Mouse (Mus musculus): Measurements from ENCODE around the gene Pdik1l. TPM values are rescaled to one million over a fixed set of nuclear protein-coding genes. Genes with fewer than 3 reads are reported as not detected.

Pdik1l gene
- total and polyA plus RNA-seq, 2 experiments from 2014 or later: 9.4 to 31.0 TPM

- DNase-seq (ENCODE audit: low spot score) (no peak), ATAC-seq (ENCODE audit: insufficient read depth, low read depth) (no peak)
- Histone ChIP-seq H3K36me3 (replicated peaks; ENCODE audit: control insufficient read depth, insufficient read depth, low read length) (no peaks in the 10 kb centered on the region), H3K4me2 (ENCODE audit: low read depth, low read length) (no peak overlapping the region), H3K27me3 (ENCODE audit: control insufficient read depth, insufficient read depth, low read length) (no peaks in the 10 kb centered on the region), H3K27ac (ENCODE audit: low read depth) (no peak overlapping the region), H3K4me3 (ENCODE audit: low read depth, low read length) (no peak overlapping the region), H3K9ac (replicated peaks; ENCODE audit: low read depth, low read length) (no peak overlapping the region), H3K4me1 (ENCODE audit: control insufficient read depth, insufficient read depth) (peaks cover 7% of the 10 kb centered on the region), H3K9me3 (replicated peaks; ENCODE audit: control insufficient read depth, low read length) (no peaks in the 10 kb centered on the region)
- TF ChIP-seq EP300 (IDR thresholded peaks at IDR 0.05; ENCODE audit: low read depth) (no peak), CTCF (IDR thresholded peaks at IDR 0.05; ENCODE audit: low read depth) (no peak)
- 31% methylated on average over 8 of the region's 8 CpGs for WGBS
Observed at GRCm38 (mm10) chr4:134230431-134230830, 57.3 kb downstream of the Pdik1l start.

GRCm38 (mm10) chr4:134227194-134227593 is 60.5 kb downstream of the Pdik1l start, which contains the start of gene Catsper4:
Gene Catsper4, minus strand, starts transcription at chr4:134227383.
- H3K9ac ChIP-seq (replicated peaks; ENCODE audit: low read depth, low read length): no peak within 1 kb of the TSS
- no peak for ATAC-seq (ENCODE audit: insufficient read depth, low read depth)
- DNase-seq (ENCODE audit: low spot score): no peak
- H3K9me3 ChIP-seq (replicated peaks; ENCODE audit: control insufficient read depth, low read length): no peaks in the 10 kb centered on the region
- H3K4me3 ChIP-seq (ENCODE audit: low read depth, low read length): no peak within 1 kb of the TSS
- no peak within 1 kb of the TSS for H3K27ac ChIP-seq (ENCODE audit: low read depth)
- no peaks in the 10 kb centered on the region for H3K36me3 ChIP-seq (replicated peaks; ENCODE audit: control insufficient read depth, insufficient read depth, low read length)
- no peaks in the 10 kb centered on the region for H3K27me3 ChIP-seq (ENCODE audit: control insufficient read depth, insufficient read depth, low read length)
- H3K4me2 ChIP-seq (ENCODE audit: low read depth, low read length): no peak within 1 kb of the TSS
- H3K4me1 ChIP-seq (ENCODE audit: control insufficient read depth, insufficient read depth): no peaks in the 10 kb centered on the region
- 58% methylated on average over 8 of the region's 8 CpGs for WGBS
- TF ChIP-seq EP300 (IDR thresholded peaks at IDR 0.05; ENCODE audit: low read depth): no peak
- TF ChIP-seq CTCF (IDR thresholded peaks at IDR 0.05; ENCODE audit: low read depth): peak; percentile 41

Other genes starting within 250 kb of the Pdik1l start
- gene Zfp683, start 234.1 kb downstream of the Pdik1l start, total RNA-seq (2014; rRNA removed; ENCODE audit: low replicate concordance): not detected in 2 replicates
- gene Zfp683, start 234.1 kb downstream of the Pdik1l start, polyA plus RNA-seq (2015; fragmentation: Nextera tagmentation; extraction: Ambion mirVana): not detected in 2 replicates
- gene Crybg2, start 227.1 kb downstream of the Pdik1l start, total RNA-seq (2014; rRNA removed; ENCODE audit: low replicate concordance): 0.08 and 6.6 TPM in 2 replicates
- 0.11 TPM in 1 of 2 replicates, not detected in the other for gene Crybg2, start 227.1 kb downstream of the Pdik1l start, polyA plus RNA-seq (2015; fragmentation: Nextera tagmentation; extraction: Ambion mirVana)
- gene Cd52, start 192.8 kb downstream of the Pdik1l start, total RNA-seq (2014; rRNA removed; ENCODE audit: low replicate concordance): 10.5 TPM in 1 of 2 replicates, not detected in the other
- gene Cd52, start 192.8 kb downstream of the Pdik1l start, polyA plus RNA-seq (2015; fragmentation: Nextera tagmentation; extraction: Ambion mirVana): 9.3 and 10.5 TPM in 2 replicates
- not detected in 2 replicates for gene Ubxn11, start 185.3 kb downstream of the Pdik1l start, total RNA-seq (2014; rRNA removed; ENCODE audit: low replicate concordance)
- gene Ubxn11, start 185.3 kb downstream of the Pdik1l start, polyA plus RNA-seq (2015; fragmentation: Nextera tagmentation; extraction: Ambion mirVana): 0.97 and 1.2 TPM in 2 replicates
- gene Sh3bgrl3, start 159.1 kb downstream of the Pdik1l start, total RNA-seq (2014; rRNA removed; ENCODE audit: low replicate concordance): 49.7 and 67.6 TPM in 2 replicates
- gene Sh3bgrl3, start 159.1 kb downstream of the Pdik1l start, polyA plus RNA-seq (2015; fragmentation: Nextera tagmentation; extraction: Ambion mirVana): 140 and 150 TPM in 2 replicates
- gene Cep85, start 100.8 kb downstream of the Pdik1l start, total RNA-seq (2014; rRNA removed; ENCODE audit: low replicate concordance): 24.2 and 30.6 TPM in 2 replicates
- 27.4 and 29.7 TPM in 2 replicates for gene Cep85, start 100.8 kb downstream of the Pdik1l start, polyA plus RNA-seq (2015; fragmentation: Nextera tagmentation; extraction: Ambion mirVana)
- gene Gm7534, start 84.9 kb downstream of the Pdik1l start, total RNA-seq (2014; rRNA removed; ENCODE audit: low replicate concordance): not detected in 2 replicates
- not detected in 2 replicates for gene Gm7534, start 84.9 kb downstream of the Pdik1l start, polyA plus RNA-seq (2015; fragmentation: Nextera tagmentation; extraction: Ambion mirVana)
- not detected in 2 replicates for gene Catsper4, start 60.5 kb downstream of the Pdik1l start, total RNA-seq (2014; rRNA removed; ENCODE audit: low replicate concordance)
- not detected in 2 replicates for gene Catsper4, start 60.5 kb downstream of the Pdik1l start, polyA plus RNA-seq (2015; fragmentation: Nextera tagmentation; extraction: Ambion mirVana)
- gene Cnksr1, start 49.5 kb downstream of the Pdik1l start, total RNA-seq (2014; rRNA removed; ENCODE audit: low replicate concordance): 0.69 and 5.1 TPM in 2 replicates
- 0.66 and 0.77 TPM in 2 replicates for gene Cnksr1, start 49.5 kb downstream of the Pdik1l start, polyA plus RNA-seq (2015; fragmentation: Nextera tagmentation; extraction: Ambion mirVana)
- not detected in 2 replicates for gene E130218I03Rik, start 44.2 kb downstream of the Pdik1l start, total RNA-seq (2014; rRNA removed; ENCODE audit: low replicate concordance)
- 0.16 and 0.20 TPM in 2 replicates for gene E130218I03Rik, start 44.2 kb downstream of the Pdik1l start, polyA plus RNA-seq (2015; fragmentation: Nextera tagmentation; extraction: Ambion mirVana)
- gene Zfp593, start 42.3 kb downstream of the Pdik1l start, total RNA-seq (2014; rRNA removed; ENCODE audit: low replicate concordance): 4.0 and 4.2 TPM in 2 replicates
- 5.4 and 6.0 TPM in 2 replicates for gene Zfp593, start 42.3 kb downstream of the Pdik1l start, polyA plus RNA-seq (2015; fragmentation: Nextera tagmentation; extraction: Ambion mirVana)
- not detected in 2 replicates for gene Gm30191, start 41.0 kb downstream of the Pdik1l start, total RNA-seq (2014; rRNA removed; ENCODE audit: low replicate concordance)
- not detected in 2 replicates for gene Gm30191, start 41.0 kb downstream of the Pdik1l start, polyA plus RNA-seq (2015; fragmentation: Nextera tagmentation; extraction: Ambion mirVana)
- gene Grrp1, start 33.8 kb downstream of the Pdik1l start, total RNA-seq (2014; rRNA removed; ENCODE audit: low replicate concordance): 18.4 and 26.1 TPM in 2 replicates
- gene Grrp1, start 33.8 kb downstream of the Pdik1l start, polyA plus RNA-seq (2015; fragmentation: Nextera tagmentation; extraction: Ambion mirVana): 6.0 and 6.5 TPM in 2 replicates
- gene Trim63, start 27.2 kb upstream of the Pdik1l start, total RNA-seq (2014; rRNA removed; ENCODE audit: low replicate concordance): 168 and 170 TPM in 2 replicates
- gene Trim63, start 27.2 kb upstream of the Pdik1l start, polyA plus RNA-seq (2015; fragmentation: Nextera tagmentation; extraction: Ambion mirVana): 248 and 281 TPM in 2 replicates
- 0.38 TPM in 1 of 2 replicates, not detected in the other for gene Slc30a2, start 55.3 kb upstream of the Pdik1l start, total RNA-seq (2014; rRNA removed; ENCODE audit: low replicate concordance)
- 0.16 and 0.33 TPM in 2 replicates for gene Slc30a2, start 55.3 kb upstream of the Pdik1l start, polyA plus RNA-seq (2015; fragmentation: Nextera tagmentation; extraction: Ambion mirVana)
- 3.1 and 11.5 TPM in 2 replicates for gene Extl1, start 96.0 kb upstream of the Pdik1l start, total RNA-seq (2014; rRNA removed; ENCODE audit: low replicate concordance)
- 2.9 and 3.4 TPM in 2 replicates for gene Extl1, start 96.0 kb upstream of the Pdik1l start, polyA plus RNA-seq (2015; fragmentation: Nextera tagmentation; extraction: Ambion mirVana)
- gene Pafah2, start 108.4 kb upstream of the Pdik1l start, total RNA-seq (2014; rRNA removed; ENCODE audit: low replicate concordance): 16.3 and 17.2 TPM in 2 replicates
- gene Pafah2, start 108.4 kb upstream of the Pdik1l start, polyA plus RNA-seq (2015; fragmentation: Nextera tagmentation; extraction: Ambion mirVana): 7.2 and 7.8 TPM in 2 replicates
- 149 and 227 TPM in 2 replicates for gene Stmn1, start 180.4 kb upstream of the Pdik1l start, total RNA-seq (2014; rRNA removed; ENCODE audit: low replicate concordance)
- gene Stmn1, start 180.4 kb upstream of the Pdik1l start, polyA plus RNA-seq (2015; fragmentation: Nextera tagmentation; extraction: Ambion mirVana): 372 and 387 TPM in 2 replicates
- 13.1 and 25.4 TPM in 2 replicates for gene Paqr7, start 208.8 kb upstream of the Pdik1l start, total RNA-seq (2014; rRNA removed; ENCODE audit: low replicate concordance)
- gene Paqr7, start 208.8 kb upstream of the Pdik1l start, polyA plus RNA-seq (2015; fragmentation: Nextera tagmentation; extraction: Ambion mirVana): 15.4 and 18.7 TPM in 2 replicates
- 2.7 and 3.1 TPM in 2 replicates for gene Aunip, start 223.1 kb upstream of the Pdik1l start, total RNA-seq (2014; rRNA removed; ENCODE audit: low replicate concordance)
- gene Aunip, start 223.1 kb upstream of the Pdik1l start, polyA plus RNA-seq (2015; fragmentation: Nextera tagmentation; extraction: Ambion mirVana): 1.8 and 2.5 TPM in 2 replicates
- gene Mtfr1l, start 247.5 kb upstream of the Pdik1l start, total RNA-seq (2014; rRNA removed; ENCODE audit: low replicate concordance): 145 and 159 TPM in 2 replicates
- gene Mtfr1l, start 247.5 kb upstream of the Pdik1l start, polyA plus RNA-seq (2015; fragmentation: Nextera tagmentation; extraction: Ambion mirVana): 191 and 207 TPM in 2 replicates

All from heart, postnatal 0 days (tissue).